Mouse (Mus musculus): ENCODE results near the gene Clpb. TPM values are rescaled to one million over a fixed set of nuclear protein-coding genes. Genes with fewer than 3 reads are reported as not detected.

The Clpb gene
- polyA plus RNA-seq, 1 experiment from 2014 or later = 59.6 TPM

DNA sequence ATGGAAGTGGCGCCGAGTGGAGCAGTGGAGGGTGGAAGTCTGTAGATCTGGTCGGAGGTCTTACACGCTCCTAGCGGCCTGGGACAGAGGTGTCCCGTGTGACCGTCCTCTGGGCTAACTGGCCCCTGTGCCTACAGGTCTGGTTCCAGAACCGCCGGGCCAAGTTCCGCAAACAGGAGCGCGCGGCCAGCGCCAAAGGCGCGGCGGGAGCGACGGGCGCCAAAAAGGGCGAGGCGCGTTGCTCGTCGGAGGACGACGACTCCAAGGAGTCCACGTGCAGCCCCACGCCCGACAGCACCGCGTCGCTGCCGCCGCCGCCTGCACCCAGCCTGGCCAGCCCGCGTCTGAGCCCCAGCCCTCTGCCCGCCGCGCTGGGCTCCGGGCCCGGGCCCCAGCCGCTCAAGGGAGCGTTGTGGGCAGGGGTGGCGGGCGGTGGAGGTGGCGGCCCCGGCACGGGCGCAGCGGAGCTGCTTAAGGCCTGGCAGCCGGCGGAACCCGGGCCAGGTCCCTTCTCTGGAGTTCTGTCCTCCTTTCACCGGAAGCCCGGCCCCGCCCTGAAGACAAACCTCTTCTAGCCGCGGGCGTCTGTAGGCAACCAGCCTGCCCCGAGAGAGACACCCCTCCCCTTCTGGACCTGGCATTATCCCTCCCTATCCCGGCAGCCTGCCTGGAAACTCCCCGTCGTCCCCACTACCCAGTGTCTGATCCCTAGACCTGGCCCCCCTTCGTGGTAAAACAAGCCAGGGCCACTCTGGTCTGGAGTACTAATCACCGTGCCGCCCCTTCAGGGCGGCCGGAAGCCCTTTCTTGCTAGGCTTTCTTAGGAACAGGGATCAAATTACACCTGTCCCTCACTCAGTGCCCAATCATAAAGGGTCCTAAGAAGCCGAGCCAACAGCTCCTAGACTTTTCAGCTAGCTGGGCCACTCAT is 158.4 kb downstream of the Clpb start:
- H3K4me1 ChIP-seq (replicated peaks; ENCODE audit: control insufficient read depth, insufficient read depth, low read length) = peaks cover 20% of the 10 kb centered on the region
- ATAC-seq (ENCODE audit: low read depth) = peak; percentile 87
- peak overlapping the region; percentile 66 for H3K9ac ChIP-seq (ENCODE audit: low read length)
- peaks cover 47% of the 10 kb centered on the region for H3K27me3 ChIP-seq (ENCODE audit: control insufficient read depth, insufficient read depth, low read depth, low read length)
- H3K27ac ChIP-seq (ENCODE audit: low read length) = peak overlapping the region; percentile 87
- H3K4me2 ChIP-seq (ENCODE audit: low read depth, low read length) = peak overlapping the region; percentile 79
- no peaks in the 10 kb centered on the region for H3K9me3 ChIP-seq (ENCODE audit: control insufficient read depth, low read length)
- WGBS = under 1% methylated on average over 54 of the region's 71 CpGs
- peak overlapping the region; percentile 47 for H3K4me3 ChIP-seq (ENCODE audit: low read length)
- peaks cover 25% of the 10 kb centered on the region for H3K36me3 ChIP-seq (ENCODE audit: control insufficient read depth, insufficient read depth, low read length)

DNA sequence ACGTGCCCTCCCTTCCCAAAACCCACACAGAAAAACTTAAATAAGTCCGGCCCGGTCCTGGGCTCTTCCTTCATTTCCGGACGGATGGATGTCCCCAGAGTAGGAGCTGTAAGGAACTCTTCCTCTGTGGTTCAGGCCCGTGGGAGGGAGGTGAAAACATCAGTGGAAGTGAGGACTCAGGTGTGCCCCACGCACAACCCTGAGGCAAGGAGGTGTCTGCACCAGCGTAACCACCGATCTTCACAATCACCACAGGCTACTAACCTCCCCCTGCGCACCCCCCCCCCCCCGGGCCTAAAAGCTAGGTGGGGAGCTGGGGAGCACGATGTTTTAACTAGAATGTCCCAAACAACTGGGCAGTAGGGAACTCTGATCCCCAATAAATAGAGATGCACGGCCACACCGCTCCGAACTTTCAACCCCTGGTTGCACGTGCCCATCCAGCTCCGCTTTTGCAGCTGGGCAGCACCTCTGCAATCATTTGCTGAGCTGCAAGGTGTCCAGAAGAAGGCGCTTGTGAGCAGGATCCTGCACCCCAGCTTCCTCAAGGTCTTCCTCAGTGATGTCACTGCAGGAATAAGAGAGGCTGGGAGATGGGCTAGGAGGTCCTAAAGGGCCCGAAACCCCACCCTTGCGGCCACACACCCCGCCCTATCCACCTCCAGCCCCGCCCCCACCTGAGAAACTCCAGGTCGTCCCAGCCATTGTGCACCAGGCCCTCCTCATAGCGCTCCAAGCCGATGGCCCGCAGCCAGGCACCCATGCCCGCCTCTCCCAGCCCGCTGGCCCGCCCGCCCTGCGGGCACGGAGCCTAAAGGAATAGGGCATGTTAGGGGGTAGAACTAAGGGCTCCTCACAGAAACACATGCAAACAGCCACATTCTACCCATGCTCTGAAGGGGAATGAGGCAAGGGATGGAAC is 159.7 kb downstream of the Clpb start:
- Histone ChIP-seq H3K4me1 (replicated peaks; ENCODE audit: control insufficient read depth, insufficient read depth, low read length) (peaks cover 15% of the 10 kb centered on the region), H3K4me2 (ENCODE audit: low read depth, low read length) (peak overlapping the region; percentile 79), H3K9me3 (ENCODE audit: control insufficient read depth, low read length) (no peaks in the 10 kb centered on the region), H3K4me3 (ENCODE audit: low read length) (no peak overlapping the region), H3K27ac (ENCODE audit: low read length) (peak overlapping the region; percentile 87; the same call in 1 of the 2 replicates), H3K9ac (ENCODE audit: low read length) (no peak overlapping the region), H3K36me3 (ENCODE audit: control insufficient read depth, insufficient read depth, low read length) (peaks cover 36% of the 10 kb centered on the region), H3K27me3 (ENCODE audit: control insufficient read depth, insufficient read depth, low read depth, low read length) (peaks cover 35% of the 10 kb centered on the region)
- peak; percentile 18; the same call in 1 of the 2 replicates for ATAC-seq (ENCODE audit: low read depth)
- 41% methylated on average over 32 of the region's 32 CpGs for WGBS

DNA sequence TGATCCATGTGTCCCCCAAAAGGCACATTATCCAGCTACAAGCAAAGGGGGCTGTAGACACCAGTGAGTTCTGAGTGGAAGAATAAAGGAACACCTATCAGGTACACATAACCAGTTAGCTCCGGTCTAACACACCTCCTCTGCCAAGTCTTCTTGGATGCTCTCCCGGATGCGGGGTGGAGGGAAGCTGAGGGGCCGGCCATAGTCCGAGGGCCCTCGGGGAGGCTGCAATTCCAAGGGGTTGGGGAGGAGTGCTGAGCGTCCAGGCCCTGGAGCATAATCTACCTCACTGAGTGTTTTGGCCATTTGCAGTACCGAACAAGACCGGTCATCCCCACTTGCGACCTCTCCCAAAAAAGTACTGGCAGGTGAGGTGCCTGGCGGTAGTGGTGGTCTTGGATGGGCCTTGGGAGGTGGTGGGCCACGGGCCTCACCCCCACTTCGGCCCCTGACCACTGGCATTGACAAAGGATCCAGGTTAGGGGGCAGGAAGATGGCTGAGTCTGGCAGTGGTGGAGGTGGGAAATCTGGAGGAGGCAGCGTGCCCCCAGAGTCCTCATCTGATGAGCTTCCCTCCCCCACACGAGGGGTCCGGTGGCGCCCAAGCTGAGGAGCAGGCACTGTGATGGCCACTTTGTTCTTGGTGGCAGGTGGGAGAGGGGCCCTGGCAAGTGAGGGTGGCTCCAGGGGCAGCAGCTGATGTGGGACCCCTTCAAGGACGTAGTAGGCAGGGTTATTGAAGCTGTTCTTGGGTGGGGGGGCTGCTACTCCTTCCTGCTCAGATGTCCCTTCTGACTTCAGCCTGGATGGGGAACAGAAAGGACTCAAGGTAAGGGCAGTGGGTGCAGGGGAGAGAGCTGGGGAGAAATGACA is 160.6 kb downstream of the Clpb start:
- H3K27ac ChIP-seq (ENCODE audit: low read length) = 0 out of 2 replicates have a peak overlapping the region, but pooled peaks have one; percentile 13
- 76% methylated on average over 18 of the region's 18 CpGs for WGBS
- H3K4me1 ChIP-seq (replicated peaks; ENCODE audit: control insufficient read depth, insufficient read depth, low read length) = peaks cover 11% of the 10 kb centered on the region
- H3K4me3 ChIP-seq (ENCODE audit: low read length) = no peak overlapping the region
- 0 out of 2 replicates have a peak overlapping the region, but pooled peaks have one; percentile 8 for H3K9ac ChIP-seq (ENCODE audit: low read length)
- no peaks in the 10 kb centered on the region for H3K9me3 ChIP-seq (ENCODE audit: control insufficient read depth, low read length)
- peaks cover 45% of the 10 kb centered on the region for H3K36me3 ChIP-seq (ENCODE audit: control insufficient read depth, insufficient read depth, low read length)
- no peak for ATAC-seq (ENCODE audit: low read depth)
- H3K27me3 ChIP-seq (ENCODE audit: control insufficient read depth, insufficient read depth, low read depth, low read length) = peaks cover 26% of the 10 kb centered on the region
- no peak overlapping the region for H3K4me2 ChIP-seq (ENCODE audit: low read depth, low read length)

DNA sequence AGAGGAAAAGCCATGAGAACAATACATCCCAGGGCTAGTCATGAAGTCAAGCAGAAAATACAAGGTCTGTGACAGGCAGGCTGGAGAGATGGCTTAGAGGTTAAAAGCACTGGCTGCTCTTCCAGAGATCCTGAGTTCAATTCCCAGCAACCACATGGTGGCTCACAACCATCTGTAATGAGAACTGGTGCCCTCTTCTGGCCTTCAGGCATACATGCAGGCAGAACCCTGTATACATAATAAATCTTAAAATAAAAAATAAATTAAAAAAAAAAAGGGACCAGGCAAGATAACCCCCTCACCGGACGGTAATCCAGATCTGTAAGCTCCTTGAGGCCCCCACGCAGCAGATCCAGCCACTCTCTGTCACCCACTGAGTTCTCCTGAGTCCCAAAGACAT is 166.9 kb downstream of the Clpb start:
- H3K9ac ChIP-seq (ENCODE audit: low read length) = no peak overlapping the region
- no peaks in the 10 kb centered on the region for H3K27me3 ChIP-seq (ENCODE audit: control insufficient read depth, insufficient read depth, low read depth, low read length)
- H3K4me3 ChIP-seq (ENCODE audit: low read length) = no peak overlapping the region
- H3K4me1 ChIP-seq (replicated peaks; ENCODE audit: control insufficient read depth, insufficient read depth, low read length) = peaks cover 13% of the 10 kb centered on the region
- H3K4me2 ChIP-seq (ENCODE audit: low read depth, low read length) = no peak overlapping the region
- WGBS = 95% methylated on average over 3 of the region's 3 CpGs
- no peaks in the 10 kb centered on the region for H3K9me3 ChIP-seq (ENCODE audit: control insufficient read depth, low read length)
- H3K27ac ChIP-seq (ENCODE audit: low read length) = no peak overlapping the region
- ATAC-seq (ENCODE audit: low read depth) = no peak
- peaks cover 79% of the 10 kb centered on the region for H3K36me3 ChIP-seq (ENCODE audit: control insufficient read depth, insufficient read depth, low read length)

DNA sequence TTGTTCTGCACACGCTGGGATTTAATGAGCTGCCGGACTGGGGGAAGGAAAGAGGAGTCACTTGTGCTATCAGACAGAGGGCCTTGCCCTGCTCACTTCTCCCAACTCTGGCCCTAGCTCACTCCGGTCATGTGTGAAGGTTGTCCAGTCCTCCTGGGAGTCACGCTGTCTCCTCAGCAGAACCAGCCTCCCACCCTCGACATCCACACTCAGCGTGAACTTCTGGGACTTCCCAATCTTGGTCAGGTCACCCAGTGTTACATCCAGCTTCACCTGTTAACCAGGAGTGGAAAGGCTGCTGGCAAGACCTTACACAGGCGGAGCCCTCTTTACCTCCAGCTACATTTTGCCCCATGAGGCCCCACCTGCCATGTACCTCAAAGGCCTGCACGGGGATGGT is 168.0 kb downstream of the Clpb start:
- Histone ChIP-seq H3K36me3 (ENCODE audit: control insufficient read depth, insufficient read depth, low read length) (peaks cover 68% of the 10 kb centered on the region), H3K4me2 (ENCODE audit: low read depth, low read length) (no peak overlapping the region), H3K4me1 (replicated peaks; ENCODE audit: control insufficient read depth, insufficient read depth, low read length) (peaks cover 21% of the 10 kb centered on the region), H3K9ac (ENCODE audit: low read length) (no peak overlapping the region), H3K4me3 (ENCODE audit: low read length) (no peak overlapping the region), H3K9me3 (ENCODE audit: control insufficient read depth, low read length) (no peaks in the 10 kb centered on the region), H3K27me3 (ENCODE audit: control insufficient read depth, insufficient read depth, low read depth, low read length) (no peaks in the 10 kb centered on the region), H3K27ac (ENCODE audit: low read length) (no peak overlapping the region)
- ATAC-seq (ENCODE audit: low read depth) = no peak
- 92% methylated on average over 8 of the region's 8 CpGs for WGBS

DNA sequence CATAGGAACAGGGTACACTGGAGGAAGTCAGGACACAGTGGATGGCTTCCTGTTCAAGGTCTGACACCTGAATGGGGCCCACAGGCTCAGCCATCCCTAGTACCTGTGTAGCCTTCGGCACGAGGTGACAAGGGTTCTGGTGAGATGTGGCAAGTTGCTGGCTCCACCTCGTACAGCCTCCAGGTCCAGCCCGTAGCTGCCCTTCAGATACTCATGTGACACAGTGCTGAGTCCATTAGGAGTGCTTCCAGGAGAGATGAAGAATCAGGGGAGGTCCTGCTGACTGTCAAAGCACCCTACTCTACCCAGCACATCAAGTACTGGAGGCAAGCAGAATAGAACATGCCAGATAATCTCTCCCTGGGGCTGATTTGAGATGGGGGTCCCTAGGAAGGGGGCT is 168.9 kb downstream of the Clpb start:
- Histone ChIP-seq H3K27ac (ENCODE audit: low read length) (no peak overlapping the region), H3K27me3 (ENCODE audit: control insufficient read depth, insufficient read depth, low read depth, low read length) (no peaks in the 10 kb centered on the region), H3K9ac (ENCODE audit: low read length) (no peak overlapping the region), H3K4me2 (ENCODE audit: low read depth, low read length) (no peak overlapping the region), H3K9me3 (ENCODE audit: control insufficient read depth, low read length) (no peaks in the 10 kb centered on the region), H3K4me3 (ENCODE audit: low read length) (no peak overlapping the region), H3K4me1 (replicated peaks; ENCODE audit: control insufficient read depth, insufficient read depth, low read length) (peaks cover 21% of the 10 kb centered on the region), H3K36me3 (ENCODE audit: control insufficient read depth, insufficient read depth, low read length) (peaks cover 59% of the 10 kb centered on the region)
- WGBS = 88% methylated on average over 4 of the region's 4 CpGs
- ATAC-seq (ENCODE audit: low read depth) = no peak

DNA sequence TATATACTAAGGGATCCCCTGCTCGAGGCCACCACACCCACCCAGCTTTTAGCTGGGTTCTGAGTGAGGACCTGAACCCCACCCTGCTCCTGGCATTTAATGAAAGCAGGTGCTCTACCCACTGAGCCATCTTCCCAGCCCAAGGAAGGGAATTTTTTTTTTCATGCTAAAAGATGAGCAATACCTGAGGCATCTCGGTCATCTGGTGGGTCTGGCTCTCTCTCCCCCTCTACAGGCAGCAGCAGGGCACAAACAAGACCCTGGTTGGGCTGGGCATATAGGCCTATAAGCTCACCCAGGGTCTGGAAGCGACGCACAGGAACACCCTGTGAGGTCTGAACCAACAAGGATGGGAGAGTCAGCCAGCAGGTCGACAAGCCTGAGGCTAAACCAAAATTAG is 169.9 kb downstream of the Clpb start:
- peaks cover 51% of the 10 kb centered on the region for H3K36me3 ChIP-seq (ENCODE audit: control insufficient read depth, insufficient read depth, low read length)
- no peak overlapping the region for H3K27ac ChIP-seq (ENCODE audit: low read length)
- no peak overlapping the region for H3K4me3 ChIP-seq (ENCODE audit: low read length)
- H3K4me2 ChIP-seq (ENCODE audit: low read depth, low read length) = no peak overlapping the region
- H3K4me1 ChIP-seq (replicated peaks; ENCODE audit: control insufficient read depth, insufficient read depth, low read length) = peaks cover 22% of the 10 kb centered on the region
- H3K9ac ChIP-seq (ENCODE audit: low read length) = no peak overlapping the region
- no peak for ATAC-seq (ENCODE audit: low read depth)
- no peaks in the 10 kb centered on the region for H3K27me3 ChIP-seq (ENCODE audit: control insufficient read depth, insufficient read depth, low read depth, low read length)
- WGBS = 66% methylated on average over 5 of the region's 5 CpGs
- no peaks in the 10 kb centered on the region for H3K9me3 ChIP-seq (ENCODE audit: control insufficient read depth, low read length)

DNA sequence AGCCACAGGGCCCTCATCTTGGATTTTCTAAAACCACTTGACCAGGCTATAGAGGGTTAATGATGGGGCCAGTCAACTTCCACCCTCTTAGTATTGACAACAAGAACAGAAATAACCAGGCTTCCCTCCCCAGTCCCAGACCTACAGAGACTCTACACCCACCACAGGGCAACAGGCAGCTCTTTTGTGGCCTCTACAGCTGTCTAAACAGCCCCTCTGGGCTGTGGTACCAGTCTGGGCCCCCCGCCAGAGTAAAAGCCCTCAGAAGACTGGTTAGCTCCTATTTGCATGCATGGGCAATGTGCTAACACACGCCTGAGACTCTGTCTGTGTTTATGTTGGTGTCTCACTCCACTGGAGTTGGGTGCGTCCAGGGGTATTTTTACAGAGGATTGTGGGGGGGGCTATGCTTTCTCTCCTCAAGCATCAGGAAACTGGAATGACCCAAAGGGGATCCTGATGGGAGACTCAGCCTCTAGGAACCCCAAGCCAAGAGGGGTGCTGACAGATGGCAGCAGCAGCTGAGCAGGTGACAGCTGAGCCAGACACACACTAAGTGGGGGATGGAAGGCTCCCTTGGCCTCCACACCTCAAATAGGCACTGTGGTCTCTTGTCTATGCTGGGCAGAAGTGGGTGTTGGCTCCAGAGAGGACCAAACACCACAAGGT is 170.6 kb downstream of the Clpb start:
- Histone ChIP-seq H3K4me2 (ENCODE audit: low read depth, low read length) (no peak overlapping the region), H3K27ac (ENCODE audit: low read length) (no peak overlapping the region), H3K36me3 (ENCODE audit: control insufficient read depth, insufficient read depth, low read length) (peaks cover 44% of the 10 kb centered on the region), H3K27me3 (ENCODE audit: control insufficient read depth, insufficient read depth, low read depth, low read length) (no peaks in the 10 kb centered on the region), H3K4me3 (ENCODE audit: low read length) (no peak overlapping the region), H3K9me3 (ENCODE audit: control insufficient read depth, low read length) (no peaks in the 10 kb centered on the region), H3K4me1 (replicated peaks; ENCODE audit: control insufficient read depth, insufficient read depth, low read length) (peaks cover 29% of the 10 kb centered on the region), H3K9ac (ENCODE audit: low read length) (no peak overlapping the region)
- no peak for ATAC-seq (ENCODE audit: low read depth)
- WGBS = 52% methylated on average over 3 of the region's 3 CpGs

Data from lung, embryonic 16.5 days (tissue).